ENCODE assay signal across 12 mouse cellular contexts in genomic region chr6:114659992-114660800, GRCm38 (mm10). TPM values are rescaled to one million over a fixed set of nuclear protein-coding genes. Genes with fewer than 3 reads are reported as not detected.
DNase-seq lines count a peak whose midpoint lies in the region; ATAC-seq lines count a peak whose summit lies in the region.
"Had no signal": no experiment of that assay in that cellular context is flagged by ENCODE, and none has a peak within 500 bp of the region (broad histone marks: within the 10 kb centered on the region; RNA-seq: fewer than 3 reads in every experiment).

No protein-coding gene starts in this region.

- DNase-seq in embryonic facial prominence, embryonic 14.5 days (ENCODE audit: low spot score) = peak; percentile 22
- DNase-seq in embryonic facial prominence, embryonic 10.5 days (ENCODE audit: low spot score) = no peak
- DNase-seq in R1 (ENCODE audit: low read depth, low spot score) = peak; percentile 19
- DNase-seq in monocyte, adult 2 months (ENCODE audit: low read depth in 1 of 2, low spot score in 2 of 2) = peak; percentile 67 to 75
- DNase-seq in right cerebral cortex, postnatal 25 days = no peak
- no peak for DNase-seq in testis, postnatal 14 days (ENCODE audit: low spot score)
- no peak for DNase-seq in kidney, postnatal 10 days
- DNase-seq: cerebellum, postnatal 14 days; gastrocnemius, postnatal 10 days had no signal

- H3K9me3 ChIP-seq in embryonic facial prominence, embryonic 14.5 days (ENCODE audit: control insufficient read depth, low read length) = no peaks in the 10 kb centered on the region
- no peaks in the 10 kb centered on the region for H3K9me3 ChIP-seq in embryonic facial prominence, embryonic 10.5 days
- no peaks in the 10 kb centered on the region for H3K9me3 ChIP-seq in intestine, embryonic 16.5 days (ENCODE audit: control insufficient read depth, low read length)
- H3K9me3 ChIP-seq: neural tube, embryonic 12.5 days had no signal

- no peak for ATAC-seq in embryonic facial prominence, embryonic 14.5 days (ENCODE audit: low read depth)
- ATAC-seq in intestine, embryonic 16.5 days = peak; percentile 65

- H3K9ac ChIP-seq in embryonic facial prominence, embryonic 14.5 days (ENCODE audit: low read depth, low read length) = no peak overlapping the region
- no peak overlapping the region for H3K9ac ChIP-seq in intestine, embryonic 16.5 days (ENCODE audit: low read depth, low read length)
- H3K9ac ChIP-seq: neural tube, embryonic 12.5 days had no signal

- 61% methylated on average over 5 of the region's 5 CpGs for WGBS in embryonic facial prominence, embryonic 14.5 days
- 71% methylated on average over 5 of the region's 5 CpGs for WGBS in embryonic facial prominence, embryonic 10.5 days
- 39% methylated on average over 5 of the region's 5 CpGs for WGBS in intestine, embryonic 16.5 days

- no peaks in the 10 kb centered on the region for H3K4me1 ChIP-seq in embryonic facial prominence, embryonic 14.5 days (ENCODE audit: control insufficient read depth, insufficient read depth, low read length)
- H3K4me1 ChIP-seq in embryonic facial prominence, embryonic 10.5 days = 0 out of 2 replicates have a peak, but pooled peaks cover 7% of the 10 kb centered on the region
- H3K4me1 ChIP-seq in intestine, embryonic 16.5 days (ENCODE audit: control insufficient read depth, insufficient read depth, low read length) = 0 out of 2 replicates have a peak, but pooled peaks cover 6% of the 10 kb centered on the region
- H3K4me1 ChIP-seq: neural tube, embryonic 12.5 days had no signal

- no peaks in the 10 kb centered on the region for H3K27me3 ChIP-seq in embryonic facial prominence, embryonic 14.5 days (replicated peaks; ENCODE audit: control insufficient read depth, insufficient read depth, low read length)
- no peaks in the 10 kb centered on the region for H3K27me3 ChIP-seq in embryonic facial prominence, embryonic 10.5 days (replicated peaks; ENCODE audit: low read depth, poor library complexity, severe bottlenecking)
- no peaks in the 10 kb centered on the region for H3K27me3 ChIP-seq in intestine, embryonic 16.5 days (replicated peaks; ENCODE audit: control insufficient read depth, insufficient read depth, low read length)
- H3K27me3 ChIP-seq: CH12.LX; neural tube, embryonic 12.5 days had no signal

- H3K36me3 ChIP-seq in embryonic facial prominence, embryonic 14.5 days (ENCODE audit: control insufficient read depth, insufficient read depth, low read length) = no peaks in the 10 kb centered on the region
- no peaks in the 10 kb centered on the region for H3K36me3 ChIP-seq in embryonic facial prominence, embryonic 10.5 days (replicated peaks)
- no peaks in the 10 kb centered on the region for H3K36me3 ChIP-seq in intestine, embryonic 16.5 days (ENCODE audit: control insufficient read depth, insufficient read depth, low read length)
- H3K36me3 ChIP-seq: neural tube, embryonic 12.5 days had no signal

- H3K4me2 ChIP-seq in embryonic facial prominence, embryonic 14.5 days (ENCODE audit: low read depth, low read length) = no peak overlapping the region
- no peak overlapping the region for H3K4me2 ChIP-seq in intestine, embryonic 16.5 days (ENCODE audit: low read depth, low read length)
- H3K4me2 ChIP-seq: neural tube, embryonic 12.5 days had no signal

- H3K4me3 ChIP-seq in embryonic facial prominence, embryonic 14.5 days (ENCODE audit: low read depth, low read length) = no peak overlapping the region
- no peak overlapping the region for H3K4me3 ChIP-seq in embryonic facial prominence, embryonic 10.5 days
- H3K4me3 ChIP-seq in intestine, embryonic 16.5 days (ENCODE audit: low read length) = no peak overlapping the region
- H3K4me3 ChIP-seq: neural tube, embryonic 12.5 days had no signal

- no peak overlapping the region for H3K27ac ChIP-seq in embryonic facial prominence, embryonic 14.5 days (replicated peaks; ENCODE audit: low read depth, low read length)
- H3K27ac ChIP-seq in embryonic facial prominence, embryonic 10.5 days (replicated peaks) = no peak overlapping the region
- no peak overlapping the region for H3K27ac ChIP-seq in intestine, embryonic 16.5 days (ENCODE audit: low read length)
- H3K27ac ChIP-seq: neural tube, embryonic 12.5 days had no signal

RNA-seq across cellular contexts. Expression of gene Atg7, which starts 17.3 kb away (rescaled TPM):
- 17.6 and 17.9 TPM in 2 replicates for polyA plus RNA-seq in embryonic facial prominence, embryonic 14.5 days (2014; fragmentation: Nextera tagmentation; extraction: Ambion mirVana)
- polyA plus RNA-seq in embryonic facial prominence, embryonic 10.5 days (2016; fragmentation: Nextera tagmentation; extraction: Ambion mirVana) = 19.7 TPM in 2 replicates
- 21.5 and 25.5 TPM in 2 replicates for polyA plus RNA-seq in intestine, embryonic 16.5 days (2015; fragmentation: Nextera tagmentation; extraction: Ambion mirVana)

Comparison
In these comparisons a context has a peak if more than half of its experiments do, and no peak if none do; other contexts are left out.
1. DNase-seq: peak in embryonic facial prominence, embryonic 14.5 days (single experiment), R1 (single experiment) and monocyte, adult 2 months (2 of 2); none in embryonic facial prominence, embryonic 10.5 days (single experiment), right cerebral cortex, postnatal 25 days (single experiment), testis, postnatal 14 days (single experiment) and kidney, postnatal 10 days (single experiment).